Mouse (Mus musculus) telencephalon, adult 2 months (tissue): ENCODE data around the gene Nicn1.
"Not testable (repeated sequence)": the region's sequence is repeated elsewhere in the genome, so short reads cannot be mapped to it uniquely, and the experiment has no call there.

ENCODE experiments used
- DNase-seq: peaks from one replicate; pipeline ENCODE4 v3.0.0-alpha.2; 2011; ENCODE audit warnings: low read depth, low spot score

Nicn1 gene

GRCm38 (mm10) chr9:108278697-108279450, 11.4 kb upstream of the Nicn1 start:
- no peak for DNase-seq

GRCm38 (mm10) chr9:108280071-108280828, 10.0 kb upstream of the Nicn1 start:
- DNase-seq, result no peak

GRCm38 (mm10) chr9:108284410-108284809, 5.8 kb upstream of the Nicn1 start:
- DNase-seq, result peak; percentile 68

- not testable (repeated sequence) for DNase-seq
These were observed 2.5 kb upstream of the Nicn1 start for GRCm38 (mm10) chr9:108287526-108288238.

GRCm38 (mm10) chr9:108289347-108289746, 882 bp upstream of the Nicn1 start:
- DNase-seq, result no peak

- DNase-seq, result no peak
These were observed 544 bp downstream of the Nicn1 start for GRCm38 (mm10) chr9:108290773-108291172.

GRCm38 (mm10) chr9:108296453-108297355, 6.5 kb downstream of the Nicn1 start, which contains the start of gene Amt:
TSS of gene Amt (plus strand) at chr9:108296853.
- no peak for DNase-seq

DNA sequence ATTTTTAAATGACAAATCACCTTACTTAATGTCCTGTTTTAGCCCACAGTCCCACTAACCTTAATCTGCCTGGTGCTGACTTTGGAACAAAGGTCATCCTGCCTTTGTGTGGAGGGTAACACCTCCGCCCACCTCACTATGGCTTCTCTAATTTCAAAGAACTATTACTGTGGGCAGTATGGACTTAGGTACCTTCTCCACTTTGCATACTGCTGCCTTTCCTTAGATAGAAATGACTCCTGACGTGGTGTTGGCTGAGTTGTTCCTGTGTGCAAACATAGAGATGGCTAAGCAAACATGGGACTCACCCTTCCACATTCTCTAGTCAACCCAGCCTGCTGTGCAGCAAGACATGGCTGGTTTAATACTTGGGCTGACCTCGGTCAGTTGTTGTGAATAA, 11.6 kb downstream of the Nicn1 start:
- no peak for DNase-seq

GRCm38 (mm10) chr9:108304716-108305115, 14.5 kb downstream of the Nicn1 start:
- no peak for DNase-seq

DNA sequence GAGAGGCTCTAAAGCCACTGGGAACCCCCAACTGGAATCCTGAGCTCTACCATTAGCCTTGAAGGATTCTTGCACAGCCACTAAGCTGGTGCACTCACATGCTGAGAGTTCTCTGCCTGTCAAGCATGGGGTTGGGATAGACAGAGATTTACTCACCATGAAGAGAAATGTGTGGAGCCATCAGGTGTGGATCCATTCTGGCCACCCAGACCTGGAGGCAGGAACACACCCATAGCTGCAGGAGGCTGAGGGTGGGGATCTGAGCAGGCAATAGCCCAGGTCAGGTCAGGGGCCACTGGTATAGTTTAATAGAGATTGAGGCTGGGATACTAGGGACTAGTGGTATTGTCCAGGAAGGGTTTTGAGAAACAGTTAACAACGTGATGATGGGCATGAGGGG, 14.9 kb downstream of the Nicn1 start:
- no peak for DNase-seq

GRCm38 (mm10) chr9:108305629-108306520, 15.6 kb downstream of the Nicn1 start, which contains the start of the genes Rhoa and Tcta:
TSS of gene Rhoa (plus strand) at chr9:108306129.
TSS of gene Tcta (minus strand) at chr9:108306160.
- peak; percentile 100 for DNase-seq

DNA sequence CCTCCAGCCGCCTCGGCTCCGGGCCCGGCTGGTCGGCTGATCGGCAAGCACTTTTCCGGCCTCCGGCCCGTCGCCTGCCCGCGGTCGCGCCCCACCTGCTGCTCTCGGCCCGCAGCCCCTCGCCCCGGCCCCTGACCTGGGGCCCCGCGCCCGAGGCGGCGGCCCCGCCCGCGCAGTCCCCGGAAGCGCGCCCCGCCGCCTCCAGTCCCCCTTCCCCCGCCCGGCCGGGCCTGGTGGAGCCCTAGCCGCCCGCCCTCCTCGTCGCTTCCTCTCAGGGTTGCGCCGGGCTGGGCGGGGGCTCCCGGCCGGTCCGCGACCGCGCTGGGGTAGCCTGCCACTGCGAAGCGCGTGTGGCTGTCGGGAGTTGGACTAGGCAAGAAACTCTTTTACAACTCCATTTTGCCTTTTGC, 16.3 kb downstream of the Nicn1 start:
- no peak for DNase-seq

DNA sequence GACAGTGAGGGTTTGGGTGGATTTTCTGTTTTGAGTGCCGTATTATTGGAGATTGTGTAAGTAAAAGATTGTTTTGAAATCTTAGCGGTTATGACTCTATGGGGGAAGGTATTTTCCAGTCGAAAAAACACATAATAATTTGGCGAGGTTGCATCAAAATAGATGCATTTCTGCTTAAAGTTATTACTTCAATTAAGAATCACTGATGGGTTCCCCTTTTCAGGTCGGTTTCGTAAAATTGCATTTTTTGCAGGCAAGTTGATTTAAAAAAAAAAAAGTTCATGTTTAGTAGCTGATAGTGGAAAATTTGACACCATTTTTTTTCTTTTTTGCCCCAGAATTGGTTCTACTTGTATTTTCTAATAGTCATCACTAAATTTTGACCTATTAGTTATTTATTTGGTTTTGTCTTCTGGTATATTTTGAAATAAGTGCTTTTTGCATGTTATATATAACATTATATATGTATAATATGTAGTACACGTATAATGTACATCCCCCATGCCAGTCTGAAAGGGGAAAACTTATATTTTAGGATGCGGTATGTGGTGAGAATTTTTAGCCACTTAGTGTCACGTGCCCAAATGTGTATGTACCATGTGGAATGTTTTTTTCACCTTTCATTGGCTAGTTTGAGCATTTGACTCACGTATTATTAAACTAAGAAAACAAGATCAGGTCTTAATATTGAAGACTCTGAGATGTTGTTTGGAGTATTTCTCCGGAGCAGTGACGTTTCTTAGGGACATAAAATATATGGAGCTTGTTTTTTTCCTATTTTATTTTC, 17.0 kb downstream of the Nicn1 start:
- DNase-seq, result no peak

DNA sequence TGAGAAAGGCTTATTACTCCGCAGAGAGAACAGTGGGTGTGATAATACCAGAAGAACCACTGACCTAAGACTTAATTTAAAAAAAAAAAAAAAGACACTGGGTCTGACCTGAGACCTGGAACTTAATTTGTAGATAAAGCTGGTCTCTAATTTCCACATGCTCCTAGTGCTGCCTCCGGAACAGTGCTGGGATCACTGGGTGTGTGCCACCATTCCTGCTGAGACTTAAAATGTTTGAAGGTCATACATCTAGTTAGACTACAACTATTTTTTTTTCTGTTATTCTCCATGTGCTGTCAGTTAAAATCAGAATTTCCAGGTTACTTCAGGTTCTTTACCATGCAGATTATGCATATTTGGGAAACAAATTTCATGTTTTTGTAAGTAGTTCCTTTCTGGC, 17.9 kb downstream of the Nicn1 start:
- no peak for DNase-seq

DNA sequence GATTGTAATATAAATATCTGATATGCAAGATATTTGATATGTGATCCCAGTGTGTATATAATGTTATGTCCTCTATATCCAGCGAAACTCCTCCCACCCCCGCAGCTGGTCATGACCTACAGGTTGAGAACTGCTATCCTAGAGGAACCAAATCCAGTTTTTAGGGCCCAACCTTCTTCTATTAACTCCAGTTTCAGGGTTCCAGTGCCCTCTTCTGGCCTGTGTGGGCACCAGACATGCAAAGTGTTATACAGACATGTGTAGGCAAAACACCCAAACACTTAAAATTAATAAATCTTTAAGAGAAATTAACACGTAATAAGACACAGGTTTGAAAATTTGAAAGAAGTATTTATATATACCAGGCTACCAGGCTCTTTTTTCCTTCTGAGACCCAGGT, 27.3 kb downstream of the Nicn1 start:
- DNase-seq, result no peak

GRCm38 (mm10) chr9:108318462-108318861, 28.2 kb downstream of the Nicn1 start:
- DNase-seq, result no peak

DNA sequence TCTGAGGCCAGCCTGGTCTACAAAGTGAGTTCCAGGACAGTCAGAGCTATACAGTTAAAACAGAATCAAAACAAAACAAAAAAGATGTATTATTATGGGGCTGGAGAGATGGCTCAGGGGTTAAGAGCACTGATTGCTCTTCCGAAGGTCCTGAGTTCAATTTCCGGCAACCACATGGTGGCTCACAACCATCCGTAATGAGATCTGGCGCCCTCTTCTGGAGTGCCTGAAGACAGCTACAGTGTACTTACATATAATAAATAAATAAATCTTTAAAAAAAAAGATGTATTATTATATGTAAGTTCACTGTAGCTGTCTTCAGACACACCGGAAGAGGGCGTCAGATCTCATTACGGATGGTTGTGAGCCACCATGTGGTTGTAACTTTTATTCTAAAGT, 31.8 kb downstream of the Nicn1 start:
- DNase-seq, result not testable (repeated sequence)

DNA sequence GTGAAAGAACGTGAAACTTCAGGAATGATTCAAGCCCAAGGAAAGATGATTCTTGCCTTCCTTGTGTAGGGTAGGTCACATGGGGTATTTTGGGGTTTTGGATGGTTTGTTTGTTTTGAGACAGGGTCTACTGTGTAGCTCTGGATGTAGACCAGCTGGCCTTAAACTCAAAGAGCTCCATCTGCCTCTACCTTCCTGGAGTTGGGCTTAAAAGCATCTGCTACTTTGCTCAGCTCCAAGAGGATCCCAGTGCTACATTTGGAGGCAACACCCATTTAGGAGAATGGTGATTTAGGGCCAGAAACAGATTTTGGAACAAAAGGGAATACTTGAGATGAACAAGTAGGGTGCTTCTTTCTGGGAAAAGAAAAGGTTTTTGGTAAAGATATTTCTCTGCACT, 34.6 kb downstream of the Nicn1 start:
- DNase-seq, result no peak

GRCm38 (mm10) chr9:108325811-108326210, 35.6 kb downstream of the Nicn1 start:
- no peak for DNase-seq
